Mouse (Mus musculus) heart, embryonic 11.5 days (tissue): ENCODE data around the gene Irf2bp2. TPM values are rescaled to one million over a fixed set of nuclear protein-coding genes. Genes with fewer than 3 reads are reported as not detected.

Experiments used
- ATAC-seq: fragments of 200-750 bp; cut with Nextera tagmentation; replicated peaks from 2 replicates; pipeline ENCODE4 v1.8.0; 2017; ENCODE audit warnings: moderate library complexity; ENCODE audit not compliant: insufficient number of reproducible peaks, low FRiP score, low TSS enrichment
- H3K27ac ChIP-seq: fragments of 300-500 bp; sonication (generic); 2 replicates; pipeline ENCODE4 v1.5.1; 2014; ENCODE audit warnings: mild to moderate bottlenecking, low read depth, low read length
- H3K27me3 ChIP-seq: fragments of 300-500 bp; sonication (generic); 2 replicates; pipeline ENCODE4 v1.6.1; 2014; ENCODE audit warnings: mild to moderate bottlenecking, low read length, mixed read lengths; ENCODE audit not compliant: control insufficient read depth, insufficient read depth
- H3K36me3 ChIP-seq: fragments of 300-500 bp; sonication (generic); 2 replicates; pipeline ENCODE4 v1.6.1; 2014; ENCODE audit warnings: mild to moderate bottlenecking, low read length, moderate library complexity, mixed read lengths; ENCODE audit not compliant: control insufficient read depth, insufficient read depth
- H3K4me1 ChIP-seq: fragments of 300-500 bp; sonication (generic); 2 replicates; pipeline ENCODE4 v1.6.1; 2014; ENCODE audit warnings: low read length; ENCODE audit not compliant: control insufficient read depth, insufficient read depth
- H3K4me2 ChIP-seq: fragments of 300-500 bp; sonication (generic); 2 replicates; pipeline ENCODE4 v1.6.1; 2014; ENCODE audit warnings: mild to moderate bottlenecking, moderate library complexity
- H3K4me3 ChIP-seq: fragments of 300-500 bp; sonication (generic); 2 replicates; pipeline ENCODE4 v1.5.1; 2014; ENCODE audit warnings: low read depth, low read length
- H3K9ac ChIP-seq: fragments of 300-500 bp; sonication (generic); 2 replicates; pipeline ENCODE4 v1.6.1; 2014; ENCODE audit warnings: mild to moderate bottlenecking, low read depth, low read length, moderate library complexity
- H3K9me3 ChIP-seq: fragments of 300-500 bp; sonication (generic); replicated peaks from 2 replicates; pipeline ENCODE4 v1.6.1; 2016; ENCODE audit warnings: low read length; ENCODE audit not compliant: control insufficient read depth
- whole genome bisulfite sequencing: fragments of 180-500 bp; shearing (Covaris S2); extraction: QIAGEN DNeasy Blood & Tissue Kit; methylation state at CpG from one replicate; pipeline ENCODE4 v1.1.7; 2014; ENCODE audit not compliant: insufficient replicate concordance; 5-methylcytosine and 5-hydroxymethylcytosine counted together
- polyA plus RNA-seq: library from polyadenylated mRNA; unstranded; fragments of >200 nt; fragmentation: Nextera tagmentation; extraction: Ambion mirVana; gene quantifications from 2 replicates; pipeline ENCODE4 v1.2.1, GENCODE M21; 2014

The Irf2bp2 gene
- polyA plus RNA-seq, 1 experiment from 2014 or later, result 6.5 TPM

DNA sequence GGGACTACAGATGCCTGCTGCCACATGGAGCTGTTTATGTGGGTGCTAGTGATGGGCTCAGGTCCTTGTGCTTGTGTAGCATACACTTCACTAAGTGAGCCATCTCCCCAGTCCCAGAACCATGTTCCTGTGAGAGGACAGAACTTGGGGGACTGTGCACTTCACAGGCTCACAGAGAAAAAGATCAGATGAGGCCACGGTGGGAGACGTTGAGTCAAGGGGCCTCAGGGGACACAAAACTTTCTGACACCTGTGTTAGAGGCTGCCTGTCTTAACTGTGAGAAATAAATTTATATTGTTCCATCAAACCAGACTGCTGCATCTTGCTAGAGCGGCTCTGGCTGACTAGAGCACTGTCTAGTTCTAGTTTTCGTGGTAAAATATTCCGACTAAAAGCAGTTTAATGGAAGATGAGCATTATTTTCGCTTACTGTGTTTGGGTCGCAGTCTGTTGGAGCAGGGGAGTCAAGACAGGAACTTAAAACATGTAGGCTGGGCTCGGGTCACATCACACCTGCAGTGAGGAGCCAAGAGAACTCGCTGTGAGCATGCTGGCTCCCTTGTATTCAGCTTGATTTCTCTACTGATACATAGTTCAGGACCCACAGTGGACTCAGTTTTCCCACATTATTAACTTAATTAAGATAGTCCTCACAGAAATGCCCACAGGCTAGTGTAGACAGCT, 28.5 kb upstream of the Irf2bp2 start:
- no peaks in the 10 kb centered on the region; the same call in 1 of the 2 replicates for H3K4me1 ChIP-seq
- no peak for ATAC-seq
- no peaks in the 10 kb centered on the region for H3K9me3 ChIP-seq
- no peak overlapping the region for H3K9ac ChIP-seq
- H3K4me3 ChIP-seq, result no peak overlapping the region
- no peaks in the 10 kb centered on the region for H3K27me3 ChIP-seq
- WGBS, result 83% methylated on average over 9 of the region's 9 CpGs
- H3K36me3 ChIP-seq, result no peaks in the 10 kb centered on the region
- H3K27ac ChIP-seq, result no peak overlapping the region
- no peak overlapping the region for H3K4me2 ChIP-seq

DNA sequence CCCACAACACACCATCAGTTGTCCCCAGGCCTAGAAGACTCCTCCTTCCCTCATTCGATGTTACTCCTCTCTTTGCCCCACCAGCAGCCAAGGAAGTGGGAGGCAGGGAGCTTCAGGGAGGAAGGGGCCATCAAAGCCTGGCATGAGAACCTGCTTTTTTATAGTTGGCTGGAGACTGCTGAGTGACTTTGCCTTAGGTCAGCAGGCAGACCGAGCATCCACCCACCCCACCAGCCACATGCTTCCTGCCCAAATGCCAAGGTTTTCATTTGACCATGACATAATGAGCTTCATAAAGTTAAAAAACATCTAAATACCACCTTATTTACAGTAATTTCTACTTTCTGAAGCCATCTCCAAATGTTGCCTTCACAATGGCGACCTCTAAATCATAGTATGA, 26.9 kb upstream of the Irf2bp2 start:
- Histone ChIP-seq H3K27me3 (no peaks in the 10 kb centered on the region), H3K27ac (no peak overlapping the region), H3K4me1 (peaks cover 1% of the 10 kb centered on the region), H3K36me3 (no peaks in the 10 kb centered on the region), H3K4me3 (no peak overlapping the region), H3K9ac (no peak overlapping the region), H3K9me3 (no peaks in the 10 kb centered on the region), H3K4me2 (no peak overlapping the region)
- ATAC-seq, result no peak
- 73% methylated on average over 3 of the region's 3 CpGs for WGBS

DNA sequence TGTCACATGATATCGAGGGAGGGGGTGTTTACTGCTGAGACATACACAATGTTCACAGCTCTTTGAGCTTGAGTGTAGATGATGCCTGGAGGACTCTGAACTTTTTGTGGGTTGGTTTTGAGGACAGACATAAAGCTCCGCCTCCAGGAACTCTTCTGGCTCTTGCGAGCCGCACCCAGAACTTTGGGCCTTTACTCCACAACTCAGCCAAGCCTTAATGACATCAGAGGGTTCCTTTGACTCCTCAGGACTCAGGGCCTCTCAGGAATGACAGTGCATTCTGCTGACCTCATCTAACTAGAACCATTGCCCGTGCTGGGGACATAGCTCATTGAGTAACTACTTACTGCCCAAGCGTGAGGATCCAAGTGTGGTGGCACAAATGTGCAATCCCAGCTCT, 25.7 kb upstream of the Irf2bp2 start:
- H3K9ac ChIP-seq, result no peak overlapping the region
- H3K4me3 ChIP-seq, result no peak overlapping the region
- WGBS, result 86% methylated on average over 6 of the region's 6 CpGs
- H3K27ac ChIP-seq, result no peak overlapping the region
- H3K27me3 ChIP-seq, result no peaks in the 10 kb centered on the region
- H3K36me3 ChIP-seq, result no peaks in the 10 kb centered on the region
- H3K4me1 ChIP-seq, result peaks cover 12% of the 10 kb centered on the region
- H3K4me2 ChIP-seq, result no peak overlapping the region
- H3K9me3 ChIP-seq, result no peaks in the 10 kb centered on the region
- no peak for ATAC-seq

DNA sequence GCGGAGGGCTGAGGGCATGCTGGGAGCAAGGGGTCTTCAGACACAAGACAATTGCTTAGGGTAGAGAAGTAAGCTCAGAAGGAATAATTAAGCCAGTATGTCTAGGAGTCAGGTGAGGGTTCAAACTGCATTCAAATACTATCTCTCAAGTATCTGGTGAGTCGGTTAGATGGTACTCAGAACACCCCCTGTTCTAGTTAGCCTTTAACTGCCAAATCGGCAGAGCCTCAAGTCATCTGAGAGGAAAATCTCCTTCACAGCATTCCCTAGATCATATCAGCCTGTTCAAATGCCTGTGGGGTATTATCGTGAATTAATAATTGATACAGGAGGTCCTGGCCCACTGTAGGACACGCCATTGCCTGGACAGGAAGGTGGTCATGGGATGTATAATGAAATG, 23.9 kb upstream of the Irf2bp2 start:
- WGBS, result 88% methylated on average over 5 of the region's 5 CpGs
- peaks cover 14% of the 10 kb centered on the region for H3K4me1 ChIP-seq
- H3K27me3 ChIP-seq, result no peaks in the 10 kb centered on the region
- H3K4me3 ChIP-seq, result no peak overlapping the region
- no peak overlapping the region for H3K4me2 ChIP-seq
- no peak overlapping the region for H3K27ac ChIP-seq
- H3K9ac ChIP-seq, result no peak overlapping the region
- H3K9me3 ChIP-seq, result no peaks in the 10 kb centered on the region
- ATAC-seq, result no peak
- H3K36me3 ChIP-seq, result no peaks in the 10 kb centered on the region

DNA sequence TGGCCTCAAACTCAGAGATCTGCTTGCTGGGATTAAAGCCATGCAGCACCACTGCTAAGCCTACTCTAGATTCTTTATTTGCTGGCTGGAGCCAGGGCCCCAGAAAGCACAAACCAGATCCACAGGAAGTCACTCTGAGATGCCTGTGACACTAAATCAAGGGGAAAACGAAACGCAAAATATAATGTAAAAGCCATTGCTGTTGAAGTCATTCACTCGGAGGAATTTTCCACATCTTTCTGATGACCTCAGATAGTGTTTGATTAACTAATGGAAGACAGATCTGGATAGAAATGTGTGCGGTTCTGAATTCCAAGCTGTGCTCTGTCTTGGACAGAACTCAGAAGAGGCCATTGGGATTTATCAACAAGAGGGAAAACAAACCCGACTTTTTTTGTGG, 22.9 kb upstream of the Irf2bp2 start:
- no peak overlapping the region for H3K9ac ChIP-seq
- H3K4me1 ChIP-seq, result peaks cover 14% of the 10 kb centered on the region
- 68% methylated on average over 5 of the region's 5 CpGs for WGBS
- no peaks in the 10 kb centered on the region for H3K9me3 ChIP-seq
- no peak overlapping the region for H3K4me3 ChIP-seq
- no peak overlapping the region for H3K27ac ChIP-seq
- H3K27me3 ChIP-seq, result no peaks in the 10 kb centered on the region
- ATAC-seq, result no peak
- H3K4me2 ChIP-seq, result no peak overlapping the region
- H3K36me3 ChIP-seq, result no peaks in the 10 kb centered on the region

DNA sequence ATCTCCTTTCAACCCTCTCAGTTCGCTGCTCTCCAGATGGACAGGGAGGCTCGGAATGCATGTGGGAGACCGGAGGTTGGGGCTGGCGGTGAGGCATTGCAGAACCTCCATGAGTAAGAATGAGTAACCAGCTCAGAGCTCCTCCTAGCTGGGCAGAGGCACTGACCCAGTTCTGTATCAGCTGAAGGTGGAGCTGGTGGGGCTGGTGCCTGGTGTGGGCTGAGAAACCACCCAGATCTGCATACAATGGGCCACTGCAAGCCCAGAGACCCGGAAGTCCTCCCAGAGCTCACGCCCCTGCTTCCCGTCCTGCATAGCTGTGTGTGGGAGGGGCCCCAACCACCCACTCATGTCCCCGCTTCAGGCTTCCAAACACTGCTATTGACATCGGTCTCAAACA, 22.0 kb upstream of the Irf2bp2 start:
- Histone ChIP-seq H3K27ac (peak overlapping the region; percentile 46), H3K4me3 (no peak overlapping the region), H3K4me2 (peak overlapping the region; percentile 5; the same call in 1 of the 2 replicates), H3K9ac (no peak overlapping the region), H3K27me3 (no peaks in the 10 kb centered on the region), H3K36me3 (no peaks in the 10 kb centered on the region), H3K4me1 (peaks cover 14% of the 10 kb centered on the region), H3K9me3 (no peaks in the 10 kb centered on the region)
- 34% methylated on average over 9 of the region's 9 CpGs for WGBS
- ATAC-seq, result 0 out of 2 replicates have a peak, but pooled peaks have one; percentile 39

DNA sequence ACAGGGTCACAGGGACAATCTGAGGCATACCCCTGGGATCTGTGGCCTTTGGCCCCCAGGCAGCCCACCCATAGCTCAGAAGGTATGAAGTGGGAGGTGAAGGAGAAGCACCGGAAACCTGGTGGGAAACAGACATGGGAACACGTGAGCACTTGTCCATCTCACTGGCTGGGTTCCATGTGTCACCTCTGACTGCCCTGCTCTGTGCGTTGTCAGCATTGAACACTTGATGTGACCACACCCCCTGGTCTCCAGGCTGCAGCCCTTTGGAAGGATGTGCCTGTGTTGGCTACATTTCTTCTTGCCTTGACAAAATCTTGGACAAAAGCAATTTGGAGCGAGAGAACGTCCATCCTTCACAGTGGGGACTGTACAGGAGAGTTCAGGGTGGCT, 20.9 kb upstream of the Irf2bp2 start:
- Histone ChIP-seq H3K27ac (no peak overlapping the region), H3K9ac (no peak overlapping the region), H3K27me3 (no peaks in the 10 kb centered on the region), H3K36me3 (no peaks in the 10 kb centered on the region), H3K4me3 (no peak overlapping the region), H3K4me2 (no peak overlapping the region), H3K9me3 (no peaks in the 10 kb centered on the region), H3K4me1 (peaks cover 14% of the 10 kb centered on the region)
- 66% methylated on average over 5 of the region's 5 CpGs for whole genome bisulfite sequencing
- ATAC-seq, result no peak

DNA sequence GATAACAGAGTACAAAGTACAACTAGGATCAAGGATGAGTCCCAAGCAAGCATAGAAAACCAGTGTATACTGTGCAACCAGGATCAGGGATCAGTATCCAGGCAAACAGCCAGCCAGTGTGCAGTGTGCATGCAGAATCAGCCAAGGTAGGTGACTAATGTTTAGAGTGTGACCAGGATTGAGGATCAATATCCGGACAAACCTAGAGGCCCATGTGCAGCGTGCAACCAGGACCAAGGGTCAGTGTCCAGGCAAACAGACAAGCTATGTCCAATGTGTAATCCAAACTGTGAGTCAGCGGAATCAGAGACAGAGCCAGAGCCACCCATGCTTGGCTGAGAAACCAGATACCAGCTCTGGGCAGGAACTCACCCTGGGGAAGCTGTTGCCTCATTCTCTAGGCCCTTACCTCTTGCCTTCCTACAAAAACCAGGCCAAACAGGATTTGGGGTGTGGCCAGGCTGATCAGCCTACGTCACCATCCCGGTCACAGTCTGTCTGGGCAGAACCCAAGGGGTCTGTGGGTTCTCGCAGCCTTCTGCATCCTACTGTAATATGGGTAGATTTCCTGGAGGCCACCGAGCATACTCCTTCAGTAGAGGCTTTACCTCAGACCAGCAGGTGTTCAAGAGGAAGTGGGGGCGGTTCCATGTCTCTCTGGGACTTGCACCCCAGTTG, 20.4 kb upstream of the Irf2bp2 start:
- Histone ChIP-seq H3K9ac (no peak overlapping the region), H3K9me3 (no peaks in the 10 kb centered on the region), H3K27me3 (no peaks in the 10 kb centered on the region), H3K27ac (no peak overlapping the region), H3K4me3 (no peak overlapping the region), H3K4me2 (no peak overlapping the region), H3K4me1 (peaks cover 14% of the 10 kb centered on the region), H3K36me3 (no peaks in the 10 kb centered on the region)
- WGBS, result 71% methylated on average over 8 of the region's 8 CpGs
- ATAC-seq, result no peak; the same call in 1 of the 2 replicates

DNA sequence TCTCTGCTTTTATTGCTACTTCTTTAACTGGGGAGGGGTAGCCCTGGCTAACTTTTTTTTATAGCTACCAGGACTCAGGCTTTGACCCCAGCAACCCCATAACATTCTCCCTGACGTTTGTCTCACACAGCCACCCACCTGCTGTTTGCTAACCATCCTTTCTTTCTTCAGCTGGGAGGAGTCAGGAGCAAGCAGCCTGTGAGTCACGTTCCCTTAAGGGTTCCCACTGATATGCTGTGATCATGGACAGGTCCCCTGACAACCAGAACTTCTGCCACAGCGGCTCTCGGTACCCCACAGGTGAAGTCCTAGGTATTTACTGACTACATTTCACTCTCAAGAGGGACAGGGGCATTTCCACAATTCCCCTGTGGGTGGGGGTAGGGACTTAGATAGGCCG, 19.4 kb upstream of the Irf2bp2 start:
- Histone ChIP-seq H3K4me2 (no peak overlapping the region), H3K4me3 (no peak overlapping the region), H3K9me3 (no peaks in the 10 kb centered on the region), H3K9ac (no peak overlapping the region), H3K36me3 (no peaks in the 10 kb centered on the region), H3K27ac (no peak overlapping the region), H3K27me3 (no peaks in the 10 kb centered on the region), H3K4me1 (peaks cover 14% of the 10 kb centered on the region)
- ATAC-seq, result no peak
- 50% methylated on average over 5 of the region's 5 CpGs for WGBS
